Mouse (Mus musculus) adrenal gland, postnatal 4 days (tissue): Measurements from ENCODE around the gene Arih1. TPM values are rescaled to one million over a fixed set of nuclear protein-coding genes. Genes with fewer than 3 reads are reported as not detected.
A peak's percentile ranks its signal among the peaks of the same experiment; 100 is the strongest.
"Not testable (repeated sequence)": the region's sequence is repeated elsewhere in the genome, so short reads cannot be mapped to it uniquely, and the experiment has no call there.

ENCODE experiments used
- DNase-seq, 2 experiments: peaks; one replicate each; pipeline ENCODE4 v3.0.0; 2021 to 2022; ENCODE audit warnings: low spot score in 2 of 2, mixed read lengths in 2 of 2
- total RNA-seq, 2 experiments: library from RNA; stranded (reverse); gene quantifications; 2 replicates each; pipeline ENCODE4 v1.2.3; 2021

Arih1 gene
- total RNA-seq, 2 experiments from 2014 or later, result 101 to 113 TPM

GRCm38 (mm10) chr9:59464293-59464692, 22.1 kb downstream of the Arih1 start:
- DNase-seq, result no peak

GRCm38 (mm10) chr9:59458997-59459510, 27.4 kb downstream of the Arih1 start:
- DNase-seq, result no peak

GRCm38 (mm10) chr9:59458416-59458815, 28.0 kb downstream of the Arih1 start:
- no peak for DNase-seq

GRCm38 (mm10) chr9:59457671-59458070, 28.7 kb downstream of the Arih1 start:
- no peak for DNase-seq

- no peak for DNase-seq
Measured at GRCm38 (mm10) chr9:59455404-59456068, 30.9 kb downstream of the Arih1 start.

GRCm38 (mm10) chr9:59433729-59434128, 52.7 kb downstream of the Arih1 start:
- no peak for DNase-seq

GRCm38 (mm10) chr9:59431626-59432025, 54.8 kb downstream of the Arih1 start:
- DNase-seq, result no peak

GRCm38 (mm10) chr9:59420487-59420886, 65.9 kb downstream of the Arih1 start:
- DNase-seq, result no peak

GRCm38 (mm10) chr9:59407271-59407670, 79.1 kb downstream of the Arih1 start:
- DNase-seq, result no peak

- DNase-seq, result no peak
Measured at GRCm38 (mm10) chr9:59389086-59389485, 97.3 kb downstream of the Arih1 start.

GRCm38 (mm10) chr9:59388311-59388710, 98.1 kb downstream of the Arih1 start:
- no peak for DNase-seq

- no peak for DNase-seq
Measured at GRCm38 (mm10) chr9:59387461-59387860, 99.0 kb downstream of the Arih1 start.

GRCm38 (mm10) chr9:59375626-59376025, 110.8 kb downstream of the Arih1 start:
- no peak for DNase-seq

GRCm38 (mm10) chr9:59369646-59370045, 116.8 kb downstream of the Arih1 start:
- DNase-seq, result no peak

GRCm38 (mm10) chr9:59369220-59369619, 117.2 kb downstream of the Arih1 start:
- no peak for DNase-seq

GRCm38 (mm10) chr9:59360487-59360886, 125.9 kb downstream of the Arih1 start:
- not testable (repeated sequence) for DNase-seq

- DNase-seq, result not testable (repeated sequence)
Measured at GRCm38 (mm10) chr9:59358041-59358440, 128.4 kb downstream of the Arih1 start.

- DNase-seq, result peak; percentile 78 to 90
Measured at GRCm38 (mm10) chr9:59353253-59353639, 133.2 kb downstream of the Arih1 start, which contains the start of gene Bbs4. Gene Bbs4 (minus strand): TSS chr9:59353508.

GRCm38 (mm10) chr9:59352586-59353252, 133.7 kb downstream of the Arih1 start:
- no peak for DNase-seq

- DNase-seq, result no peak
Measured at GRCm38 (mm10) chr9:59346176-59346575, 140.2 kb downstream of the Arih1 start.

GRCm38 (mm10) chr9:59340002-59340401, 146.4 kb downstream of the Arih1 start:
- DNase-seq, result no peak

- no peak for DNase-seq
Measured at GRCm38 (mm10) chr9:59339107-59339506, 147.3 kb downstream of the Arih1 start.

- DNase-seq, result no peak
Measured at GRCm38 (mm10) chr9:59338411-59338810, 148.0 kb downstream of the Arih1 start.
